Mouse (Mus musculus) liver (tissue): ENCODE measurements at regions not wholly inside any gene's neighbourhood (a gene's known extent, or its start where the extent isn't known, plus 50 kb on each side); places are given as distances from the start of the nearest gene placed in this dataset.

ENCODE experiments used
- DNase-seq: peaks from one replicate; pipeline ENCODE4 v3.0.0-alpha.2; 2020; ENCODE audit warnings: mixed read lengths

- no peak for DNase-seq
Observed at GRCm38 (mm10) chr2:75064406-75065115, 239.0 kb downstream of the Mtx2 start.

GRCm38 (mm10) chr2:75065304-75065703 is 239.7 kb downstream of the Mtx2 start:
- no peak for DNase-seq

- no peak for DNase-seq
Observed at GRCm38 (mm10) chr2:75069321-75069720, 243.7 kb downstream of the Mtx2 start.

GRCm38 (mm10) chr2:75072021-75072420 is 246.4 kb downstream of the Mtx2 start:
- no peak for DNase-seq

- DNase-seq = no peak
Observed at GRCm38 (mm10) chr2:75072471-75072870, 246.9 kb downstream of the Mtx2 start.

- DNase-seq = no peak
Observed at GRCm38 (mm10) chr2:75073178-75073577, 247.6 kb downstream of the Mtx2 start.

- no peak for DNase-seq
Observed at GRCm38 (mm10) chr2:75087164-75087563, 261.6 kb downstream of the Mtx2 start.

GRCm38 (mm10) chr2:75089186-75089585 is 263.6 kb downstream of the Mtx2 start:
- no peak for DNase-seq

- no peak for DNase-seq
Observed at GRCm38 (mm10) chr2:75089616-75090015, 264.0 kb downstream of the Mtx2 start.

- DNase-seq = no peak
Observed at GRCm38 (mm10) chr2:75090439-75090838, 264.8 kb downstream of the Mtx2 start.

GRCm38 (mm10) chr2:75101501-75101900 is 275.9 kb downstream of the Mtx2 start:
- DNase-seq = peak; percentile 5

GRCm38 (mm10) chr2:75112751-75113150 is 287.1 kb downstream of the Mtx2 start:
- no peak for DNase-seq

GRCm38 (mm10) chr2:75114375-75114774 is 288.8 kb downstream of the Mtx2 start:
- DNase-seq = no peak

GRCm38 (mm10) chr2:75118348-75118926 is 292.8 kb downstream of the Mtx2 start:
- no peak for DNase-seq

GRCm38 (mm10) chr2:75119599-75119998 is 294.0 kb downstream of the Mtx2 start:
- DNase-seq = no peak

GRCm38 (mm10) chr2:75133298-75134080 is 307.9 kb downstream of the Mtx2 start:
- DNase-seq = no peak

- DNase-seq = no peak
Observed at GRCm38 (mm10) chr2:75136618-75137017, 311.0 kb downstream of the Mtx2 start.

- no peak for DNase-seq
Observed at GRCm38 (mm10) chr2:75137133-75137982, 311.8 kb downstream of the Mtx2 start.

GRCm38 (mm10) chr2:75137983-75138745 is 312.6 kb downstream of the Mtx2 start:
- peak; percentile 39 for DNase-seq

GRCm38 (mm10) chr2:75138746-75139060 is 313.1 kb downstream of the Mtx2 start:
- DNase-seq = no peak

GRCm38 (mm10) chr2:75139544-75139943 is 313.9 kb downstream of the Mtx2 start:
- no peak for DNase-seq

- no peak for DNase-seq
Observed at GRCm38 (mm10) chr2:75142675-75143074, 317.1 kb downstream of the Mtx2 start.
